28 mouse cellular contexts compared by ENCODE assay signal in the genomic region with DNA sequence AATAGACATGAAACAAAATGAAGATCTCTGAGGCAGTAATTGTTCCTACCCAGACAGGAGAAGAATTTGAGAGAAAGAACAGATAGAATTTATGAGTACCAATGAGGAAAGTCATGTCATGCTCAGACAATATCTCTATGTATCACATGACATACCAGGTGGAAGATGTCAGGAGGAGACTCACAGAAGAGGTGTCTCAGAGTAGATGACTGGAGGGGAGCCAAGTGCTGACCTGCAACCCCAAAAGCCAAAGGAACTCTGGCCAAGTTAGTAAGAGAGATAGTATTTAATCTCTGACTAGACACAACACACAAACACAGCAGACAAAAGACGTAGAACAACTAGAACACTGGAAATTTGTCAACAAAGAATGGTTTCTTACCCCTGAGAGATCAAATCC. TPM values are rescaled to one million over a fixed set of nuclear protein-coding genes. Genes with fewer than 3 reads are reported as not detected.
A peak's percentile ranks its signal among the peaks of the same experiment; 100 is the strongest.
DNase-seq lines count a peak whose midpoint lies in the region; ATAC-seq and TF ChIP-seq lines count a peak whose summit lies in the region.
"Had no signal": no experiment of that assay in that cellular context is flagged by ENCODE, and none has a peak within 500 bp of the region (broad histone marks: within the 10 kb centered on the region; RNA-seq: fewer than 3 reads in every experiment).

No protein-coding gene starts in this region.

- ATAC-seq in heart, embryonic 13.5 days (ENCODE audit: extremely low read depth, insufficient number of reproducible peaks, low FRiP score, low TSS enrichment): no peak
- ATAC-seq in lung, postnatal 0 days: no peak
- ATAC-seq: forebrain, embryonic 14.5 days; forebrain, embryonic 16.5 days had no signal

- H3K4me2 ChIP-seq in heart, embryonic 13.5 days: no peak overlapping the region
- H3K4me2 ChIP-seq in lung, postnatal 0 days (replicated peaks; ENCODE audit: low read depth, low read length): no peak overlapping the region
- H3K4me2 ChIP-seq: embryonic facial prominence, embryonic 13.5 days; embryonic facial prominence, embryonic 15.5 days; forebrain, embryonic 12.5 days had no signal

- intact Hi-C loops in heart, postnatal 14 days (cut with DNase I): no loop called here

- no peak for TF ChIP-seq CTCF in lung, postnatal 0 days (IDR thresholded peaks at IDR 0.05)

- no peak for DNase-seq in heart, postnatal 14 days
- DNase-seq in lung, postnatal 0 days (ENCODE audit: low spot score): peak; percentile 63
- DNase-seq in lung, adult 18-20 months: no peak
- DNase-seq: adrenal gland, adult 2 months; adrenal gland, postnatal 10 days; adrenal gland, postnatal 25 days; cerebellum, adult 11 months; cerebellum, adult 18-20 months; cerebellum, adult 8-10 months; cerebellum, adult 9-11 months; cerebellum, postnatal 14 days; cerebellum, postnatal 36 days; embryo, embryonic 11 days had no signal

- H3K9me3 ChIP-seq in heart, embryonic 13.5 days: no peaks in the 10 kb centered on the region
- H3K9me3 ChIP-seq in lung, postnatal 0 days (ENCODE audit: low read length): no peaks in the 10 kb centered on the region
- H3K9me3 ChIP-seq: embryonic facial prominence, embryonic 13.5 days; embryonic facial prominence, embryonic 15.5 days; forebrain, embryonic 10.5 days; forebrain, embryonic 12.5 days had no signal

- no peak for TF ChIP-seq EP300 in lung, postnatal 0 days (IDR thresholded peaks at IDR 0.05)

- H3K36me3 ChIP-seq in heart, embryonic 13.5 days: no peaks in the 10 kb centered on the region
- no peaks in the 10 kb centered on the region for H3K36me3 ChIP-seq in lung, postnatal 0 days (ENCODE audit: insufficient read depth, low read length)
- H3K36me3 ChIP-seq: embryonic facial prominence, embryonic 13.5 days; embryonic facial prominence, embryonic 15.5 days; forebrain, embryonic 10.5 days; forebrain, embryonic 12.5 days had no signal

- 59% methylated on average over 1 of the region's 1 CpGs for WGBS in heart, embryonic 13.5 days
- 57% methylated on average over 1 of the region's 1 CpGs for WGBS in lung, postnatal 0 days

- H3K4me1 ChIP-seq in heart, embryonic 13.5 days: peaks cover 65% of the 10 kb centered on the region
- peaks cover 9% of the 10 kb centered on the region; the same call in 1 of the 2 replicates for H3K4me1 ChIP-seq in lung, postnatal 0 days (ENCODE audit: insufficient read depth, low read depth, low read length)

- no peak overlapping the region for H3K9ac ChIP-seq in heart, embryonic 13.5 days
- no peak overlapping the region for H3K9ac ChIP-seq in lung, postnatal 0 days (replicated peaks; ENCODE audit: low read depth)
- H3K9ac ChIP-seq: embryonic facial prominence, embryonic 13.5 days; embryonic facial prominence, embryonic 15.5 days; forebrain, embryonic 12.5 days had no signal

- 0 out of 2 replicates have a peak overlapping the region, but pooled peaks have one; percentile 6 for H3K27ac ChIP-seq in heart, embryonic 13.5 days (replicated peaks)
- H3K27ac ChIP-seq in lung, postnatal 0 days (ENCODE audit: low read length): no peak overlapping the region
- H3K27ac ChIP-seq: embryonic facial prominence, embryonic 13.5 days; embryonic facial prominence, embryonic 15.5 days; forebrain, embryonic 10.5 days; forebrain, embryonic 12.5 days had no signal

- H3K27me3 ChIP-seq in heart, embryonic 13.5 days (replicated peaks): no peaks in the 10 kb centered on the region
- no peaks in the 10 kb centered on the region for H3K27me3 ChIP-seq in lung, postnatal 0 days (replicated peaks; ENCODE audit: insufficient read depth, low read length)
- H3K27me3 ChIP-seq: embryonic facial prominence, embryonic 13.5 days; embryonic facial prominence, embryonic 15.5 days; forebrain, embryonic 12.5 days had no signal

- no peak overlapping the region for H3K4me3 ChIP-seq in heart, embryonic 13.5 days
- no peak overlapping the region for H3K4me3 ChIP-seq in lung, postnatal 0 days (ENCODE audit: low read depth, low read length)
- H3K4me3 ChIP-seq: embryonic facial prominence, embryonic 13.5 days; embryonic facial prominence, embryonic 15.5 days; erythroblast, embryonic 14.5 days; forebrain, embryonic 10.5 days; forebrain, embryonic 12.5 days had no signal

RNA-seq across cellular contexts. Expression of gene Pmp22, which starts 11.5 kb away (rescaled TPM):
- 74.1 and 78.4 TPM in 2 replicates for polyA plus RNA-seq in heart, embryonic 13.5 days (2015; fragmentation: Nextera tagmentation; extraction: Ambion mirVana)
- 10 to 100 TPM; 69.8 to 80.5 TPM for total RNA-seq in heart, postnatal 14 days (2021)
- polyA plus RNA-seq in lung, postnatal 0 days (2015; fragmentation: Nextera tagmentation; extraction: Ambion mirVana): 523 and 539 TPM in 2 replicates
- total RNA-seq: common myeloid progenitor, adult 5-6 weeks; MEL had no signal

RNA-seq across cellular contexts. Expression of gene Tekt3, which starts 55.8 kb away (rescaled TPM):
- polyA plus RNA-seq in heart, embryonic 13.5 days (2015; fragmentation: Nextera tagmentation; extraction: Ambion mirVana): not detected in 2 replicates
- total RNA-seq in heart, postnatal 14 days (2021): not detected
- 0.55 and 0.79 TPM in 2 replicates for polyA plus RNA-seq in lung, postnatal 0 days (2015; fragmentation: Nextera tagmentation; extraction: Ambion mirVana)
- total RNA-seq: adrenal gland, adult 2 months; adrenal gland, postnatal 10 days; adrenal gland, postnatal 4 days; common myeloid progenitor, adult 5-6 weeks; ES-E14; MEL had no signal
- polyA plus RNA-seq: adrenal gland, adult 2 months; brain, embryonic 14.5 days; C2C12; embryonic facial prominence, embryonic 11.5 days; embryonic facial prominence, embryonic 13.5 days; erythroblast, embryonic 14.5 days; forebrain, embryonic 10.5 days; forebrain, embryonic 12.5 days; forebrain, embryonic 14.5 days; forebrain, embryonic 16.5 days had no signal
